Mouse (Mus musculus): ENCODE results near the gene Klhl20. TPM values are rescaled to one million over a fixed set of nuclear protein-coding genes. Genes with fewer than 3 reads are reported as not detected.

The Klhl20 gene
- polyA plus RNA-seq, 1 experiment from 2014 or later: 18.9 TPM

- Histone ChIP-seq H3K9me3 (no peaks in the 10 kb centered on the region), H3K27ac (replicated peaks) (peak within 1 kb of the TSS; percentile 78), H3K4me2 (peak within 1 kb of the TSS; percentile 68), H3K36me3 (no peaks in the 10 kb centered on the region), H3K27me3 (no peaks in the 10 kb centered on the region), H3K9ac (peak within 1 kb of the TSS; percentile 68), H3K4me3 (peak within 1 kb of the TSS; percentile 72), H3K4me1 (replicated peaks) (peaks cover 31% of the 10 kb centered on the region)
- peak; percentile 99 for ATAC-seq (ENCODE audit: low FRiP score, low read depth)
- WGBS: under 1% methylated on average over 57 of the region's 57 CpGs
These were observed 60.7 kb downstream of the Klhl20 start, which contains the start of the genes Dars2 and Cenpl for GRCm38 (mm10) chr1:161070352-161071271. Gene Dars2, minus strand, starts transcription at chr1:161070658. Gene Cenpl, plus strand, starts transcription at chr1:161070713.

GRCm38 (mm10) chr1:161063351-161063750, 68.0 kb downstream of the Klhl20 start:
- H3K9ac ChIP-seq: no peak overlapping the region
- WGBS: 90% methylated on average over 1 of the region's 1 CpGs
- H3K9me3 ChIP-seq: no peaks in the 10 kb centered on the region
- no peak for ATAC-seq (ENCODE audit: low FRiP score, low read depth)
- H3K4me1 ChIP-seq (replicated peaks): no peaks in the 10 kb centered on the region
- H3K4me3 ChIP-seq: no peak overlapping the region
- no peak overlapping the region for H3K27ac ChIP-seq (replicated peaks)
- no peaks in the 10 kb centered on the region for H3K27me3 ChIP-seq
- H3K4me2 ChIP-seq: no peak overlapping the region
- peaks cover 13% of the 10 kb centered on the region for H3K36me3 ChIP-seq

- no peak overlapping the region for H3K27ac ChIP-seq (replicated peaks)
- no peak for ATAC-seq (ENCODE audit: low FRiP score, low read depth)
- no peak overlapping the region for H3K4me2 ChIP-seq
- no peak overlapping the region for H3K9ac ChIP-seq
- no peaks in the 10 kb centered on the region for H3K9me3 ChIP-seq
- no peak overlapping the region for H3K4me3 ChIP-seq
- peaks cover 31% of the 10 kb centered on the region for H3K36me3 ChIP-seq
- 100% methylated on average over 1 of the region's 1 CpGs for WGBS
- no peaks in the 10 kb centered on the region for H3K27me3 ChIP-seq
- no peaks in the 10 kb centered on the region for H3K4me1 ChIP-seq (replicated peaks)
These were observed 74.1 kb downstream of the Klhl20 start for GRCm38 (mm10) chr1:161057164-161057563.

- Histone ChIP-seq H3K36me3 (peaks cover 32% of the 10 kb centered on the region), H3K9ac (no peak overlapping the region), H3K4me2 (no peak overlapping the region), H3K9me3 (no peaks in the 10 kb centered on the region), H3K4me1 (replicated peaks) (no peaks in the 10 kb centered on the region), H3K27me3 (no peaks in the 10 kb centered on the region), H3K27ac (replicated peaks) (no peak overlapping the region), H3K4me3 (no peak overlapping the region)
- ATAC-seq (ENCODE audit: low FRiP score, low read depth): no peak
- 83% methylated on average over 3 of the region's 3 CpGs for WGBS
These were observed 84.3 kb downstream of the Klhl20 start for GRCm38 (mm10) chr1:161046972-161047371.

GRCm38 (mm10) chr1:161041261-161042020, 89.9 kb downstream of the Klhl20 start:
- H3K4me1 ChIP-seq (replicated peaks): peaks cover 18% of the 10 kb centered on the region
- no peaks in the 10 kb centered on the region for H3K9me3 ChIP-seq
- H3K9ac ChIP-seq: no peak overlapping the region
- no peaks in the 10 kb centered on the region for H3K27me3 ChIP-seq
- no peak overlapping the region for H3K27ac ChIP-seq (replicated peaks)
- H3K4me2 ChIP-seq: no peak overlapping the region
- H3K4me3 ChIP-seq: no peak overlapping the region
- no peak for ATAC-seq (ENCODE audit: low FRiP score, low read depth)
- 93% methylated on average over 7 of the region's 7 CpGs for WGBS
- peaks cover 50% of the 10 kb centered on the region for H3K36me3 ChIP-seq

- H3K36me3 ChIP-seq: peaks cover 45% of the 10 kb centered on the region
- ATAC-seq (ENCODE audit: low FRiP score, low read depth): no peak
- no peak overlapping the region for H3K9ac ChIP-seq
- H3K4me1 ChIP-seq (replicated peaks): peaks cover 18% of the 10 kb centered on the region
- H3K9me3 ChIP-seq: no peaks in the 10 kb centered on the region
- H3K4me2 ChIP-seq: no peak overlapping the region
- no peak overlapping the region for H3K27ac ChIP-seq (replicated peaks)
- H3K4me3 ChIP-seq: no peak overlapping the region
- H3K27me3 ChIP-seq: no peaks in the 10 kb centered on the region
These were observed 90.5 kb downstream of the Klhl20 start for GRCm38 (mm10) chr1:161040855-161041254.

- Histone ChIP-seq H3K27ac (replicated peaks) (peak overlapping the region; percentile 51; the same call in 1 of the 2 replicates), H3K4me2 (no peak overlapping the region), H3K4me1 (replicated peaks) (peaks cover 18% of the 10 kb centered on the region), H3K27me3 (no peaks in the 10 kb centered on the region), H3K9ac (no peak overlapping the region), H3K4me3 (no peak overlapping the region), H3K9me3 (no peaks in the 10 kb centered on the region), H3K36me3 (peaks cover 40% of the 10 kb centered on the region)
- WGBS: 75% methylated on average over 1 of the region's 1 CpGs
- ATAC-seq (ENCODE audit: low FRiP score, low read depth): no peak
These were observed 90.9 kb downstream of the Klhl20 start for GRCm38 (mm10) chr1:161040426-161040770.

GRCm38 (mm10) chr1:161039741-161040425, 91.4 kb downstream of the Klhl20 start:
- peak; percentile 19 for ATAC-seq (ENCODE audit: low FRiP score, low read depth)
- peak overlapping the region; percentile 51 for H3K27ac ChIP-seq (replicated peaks)

GRCm38 (mm10) chr1:161038968-161039721, 92.2 kb downstream of the Klhl20 start:
- peaks cover 18% of the 10 kb centered on the region for H3K4me1 ChIP-seq (replicated peaks)
- H3K27me3 ChIP-seq: no peaks in the 10 kb centered on the region
- no peak overlapping the region for H3K4me2 ChIP-seq
- H3K27ac ChIP-seq (replicated peaks): peak overlapping the region; percentile 43
- peaks cover 32% of the 10 kb centered on the region for H3K36me3 ChIP-seq
- 9% methylated on average over 3 of the region's 3 CpGs for WGBS
- ATAC-seq (ENCODE audit: low FRiP score, low read depth): no peak
- H3K4me3 ChIP-seq: no peak overlapping the region
- no peak overlapping the region for H3K9ac ChIP-seq
- no peaks in the 10 kb centered on the region for H3K9me3 ChIP-seq

More at GRCm38 (mm10) chr1:161039741-161040425, 91.4 kb downstream of the Klhl20 start:
- no peaks in the 10 kb centered on the region for H3K9me3 ChIP-seq
- no peaks in the 10 kb centered on the region for H3K27me3 ChIP-seq
- H3K4me3 ChIP-seq: no peak overlapping the region
- WGBS: 15% methylated on average over 3 of the region's 3 CpGs
- no peak overlapping the region for H3K4me2 ChIP-seq
- H3K9ac ChIP-seq: no peak overlapping the region
- H3K4me1 ChIP-seq (replicated peaks): peaks cover 18% of the 10 kb centered on the region
- H3K36me3 ChIP-seq: peaks cover 35% of the 10 kb centered on the region

Data from hindbrain, embryonic 15.5 days (tissue).